Mouse (Mus musculus): ENCODE results near the gene Cdk6. TPM values are rescaled to one million over a fixed set of nuclear protein-coding genes. Genes with fewer than 3 reads are reported as not detected.
"Not testable (repeated sequence)": the region's sequence is repeated elsewhere in the genome, so short reads cannot be mapped to it uniquely, and the experiment has no call there.

Gene Cdk6
- polyA plus RNA-seq, 1 experiment, result 42.2 TPM

DNA sequence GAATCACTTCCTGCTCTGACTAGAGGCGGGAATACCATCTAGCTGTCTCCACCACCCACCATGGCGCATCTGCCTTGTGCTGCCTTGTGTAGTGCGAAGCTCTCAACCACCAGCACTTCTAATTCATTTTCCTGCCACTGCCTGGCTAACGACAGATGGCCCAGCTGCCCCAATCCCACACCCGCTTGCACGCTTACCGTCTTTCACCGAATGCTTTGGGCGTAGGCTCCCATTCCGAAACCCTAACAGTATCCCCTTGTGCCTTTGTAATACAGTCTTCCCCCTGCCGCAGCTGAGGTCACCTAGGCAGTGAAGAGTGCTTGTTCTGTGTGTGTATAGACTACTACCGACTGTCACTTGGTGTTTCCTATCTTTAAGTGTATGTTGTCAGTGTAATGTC is 180.5 kb downstream of the Cdk6 start:
- no peak for TF ChIP-seq CTCF (IDR thresholded peaks at IDR 0.05; ENCODE audit: borderline replicate concordance, control insufficient read depth, extremely low read depth, insufficient read depth, low read length, poor library complexity)
- no peak for TF ChIP-seq POLR2A (IDR thresholded peaks at IDR 0.05; ENCODE audit: control insufficient read depth, extremely low read depth, insufficient read depth, low read length, poor library complexity)
- no peak overlapping the region for H3K27ac ChIP-seq (ENCODE audit: control insufficient read depth, insufficient read depth, low read length)
- H3K36me3 ChIP-seq (ENCODE audit: control insufficient read depth, insufficient read depth, low read length), result peaks cover 14% of the 10 kb centered on the region; the same call in 1 of the 2 replicates
- no peak for DNase-seq
- H3K4me1 ChIP-seq (replicated peaks; ENCODE audit: control insufficient read depth, insufficient read depth, low read length), result no peaks in the 10 kb centered on the region
- H3K4me3 ChIP-seq (ENCODE audit: control insufficient read depth, insufficient read depth, low read length), result no peak overlapping the region
- 96% methylated on average over 12 of the region's 12 CpGs for WGBS
- no peaks in the 10 kb centered on the region for H3K27me3 ChIP-seq (ENCODE audit: control insufficient read depth, insufficient read depth, low read length)

DNA sequence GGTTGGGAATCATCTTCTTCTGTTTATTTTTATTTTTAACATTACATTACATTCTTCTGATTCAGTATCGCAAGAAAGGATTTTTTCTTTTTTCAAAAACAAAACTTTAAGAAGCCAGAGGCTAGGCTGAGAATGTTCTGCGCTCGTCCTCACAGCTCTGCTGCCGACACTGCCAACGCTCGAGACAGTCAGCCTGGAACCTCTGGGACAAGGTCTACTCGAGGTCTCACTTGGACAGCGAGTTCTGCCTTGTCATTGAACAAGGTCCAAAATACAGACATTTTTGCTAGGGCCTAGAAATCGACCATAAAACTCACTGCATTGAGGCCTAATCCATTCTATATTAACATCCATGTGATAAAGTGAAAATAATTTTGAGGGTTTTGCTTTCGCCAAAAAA is 181.5 kb downstream of the Cdk6 start:
- 94% methylated on average over 10 of the region's 10 CpGs for WGBS
- TF ChIP-seq CTCF (IDR thresholded peaks at IDR 0.05; ENCODE audit: borderline replicate concordance, control insufficient read depth, extremely low read depth, insufficient read depth, low read length, poor library complexity), result no peak
- no peak for TF ChIP-seq POLR2A (IDR thresholded peaks at IDR 0.05; ENCODE audit: control insufficient read depth, extremely low read depth, insufficient read depth, low read length, poor library complexity)

DNA sequence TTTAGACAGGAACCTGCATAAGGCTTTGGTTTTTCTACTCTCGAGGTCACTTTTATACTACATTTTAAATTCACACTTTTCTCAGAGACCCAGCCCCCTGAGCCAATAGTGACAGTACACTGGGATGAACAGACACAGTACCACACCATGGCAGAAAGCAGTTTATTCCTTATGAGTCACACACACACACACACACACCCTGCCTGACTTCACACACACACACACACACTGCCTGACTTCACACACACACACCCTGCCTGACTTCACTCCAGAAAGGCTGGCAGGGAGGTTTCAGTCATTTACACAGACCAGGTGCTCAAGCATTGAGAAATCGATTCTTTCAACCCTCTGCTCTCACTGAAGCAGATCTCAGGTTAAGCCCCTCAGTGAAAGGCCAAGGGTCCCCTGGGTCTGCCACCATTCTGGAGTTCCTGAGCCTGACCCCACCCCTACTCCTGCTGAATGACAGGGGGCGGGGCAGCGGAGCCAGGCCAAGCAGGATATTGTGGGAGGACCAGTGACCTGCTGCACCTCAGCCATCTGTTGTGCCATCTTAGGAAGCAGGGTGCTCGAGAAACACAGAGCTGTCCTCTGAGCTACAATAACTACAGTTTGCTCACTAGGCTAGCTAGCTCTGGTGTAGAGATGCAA is 185.9 kb downstream of the Cdk6 start:
- H3K36me3 ChIP-seq (ENCODE audit: control insufficient read depth, insufficient read depth, low read length), result no peaks in the 10 kb centered on the region; the same call in 1 of the 2 replicates
- H3K27me3 ChIP-seq (ENCODE audit: control insufficient read depth, insufficient read depth, low read length), result no peaks in the 10 kb centered on the region
- H3K4me3 ChIP-seq (ENCODE audit: control insufficient read depth, insufficient read depth, low read length), result no peak overlapping the region
- no peak overlapping the region for H3K27ac ChIP-seq (ENCODE audit: control insufficient read depth, insufficient read depth, low read length)
- no peak for DNase-seq
- 86% methylated on average over 5 of the region's 5 CpGs for whole genome bisulfite sequencing
- no peaks in the 10 kb centered on the region for H3K4me1 ChIP-seq (replicated peaks; ENCODE audit: control insufficient read depth, insufficient read depth, low read length)
- TF ChIP-seq CTCF (IDR thresholded peaks at IDR 0.05; ENCODE audit: borderline replicate concordance, control insufficient read depth, extremely low read depth, insufficient read depth, low read length, poor library complexity) (no peak), POLR2A (IDR thresholded peaks at IDR 0.05; ENCODE audit: control insufficient read depth, extremely low read depth, insufficient read depth, low read length, poor library complexity) (no peak)

More for the DNA sequence above, 181.5 kb downstream of the Cdk6 start:
- no peak overlapping the region for H3K27ac ChIP-seq (ENCODE audit: control insufficient read depth, insufficient read depth, low read length)
- H3K4me1 ChIP-seq (replicated peaks; ENCODE audit: control insufficient read depth, insufficient read depth, low read length), result no peaks in the 10 kb centered on the region
- DNase-seq, result no peak
- peaks cover 14% of the 10 kb centered on the region; the same call in 1 of the 2 replicates for H3K36me3 ChIP-seq (ENCODE audit: control insufficient read depth, insufficient read depth, low read length)
- no peak overlapping the region for H3K4me3 ChIP-seq (ENCODE audit: control insufficient read depth, insufficient read depth, low read length)
- H3K27me3 ChIP-seq (ENCODE audit: control insufficient read depth, insufficient read depth, low read length), result no peaks in the 10 kb centered on the region

DNA sequence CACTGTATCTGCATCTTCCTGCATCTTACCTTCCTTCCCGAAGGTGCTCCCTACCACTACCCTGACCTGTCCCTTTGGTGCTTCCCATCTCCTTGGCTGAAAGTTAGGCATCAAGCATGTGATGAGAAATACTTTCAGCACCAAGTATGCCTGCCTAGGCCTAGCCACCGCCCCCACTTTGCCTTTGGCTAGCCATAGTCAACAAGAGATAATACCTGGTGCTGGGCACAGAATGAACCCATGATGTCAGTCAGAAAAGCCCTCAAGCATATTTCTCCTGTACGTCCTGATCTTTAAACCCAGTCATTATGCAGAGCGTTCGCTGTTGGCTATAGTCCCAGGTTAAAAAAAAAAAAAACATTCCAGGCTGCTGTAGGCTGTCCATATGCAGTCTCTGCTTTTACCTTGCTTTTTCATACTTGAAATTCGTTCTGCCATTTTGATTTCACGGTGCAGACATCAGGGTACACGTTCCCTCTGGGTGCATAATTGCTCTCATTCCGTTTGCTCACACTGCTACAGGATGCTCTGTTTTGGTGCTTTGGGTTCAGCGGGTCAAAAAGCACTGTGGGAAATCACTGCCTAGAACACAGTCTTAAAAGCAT is 188.4 kb downstream of the Cdk6 start:
- H3K27ac ChIP-seq (ENCODE audit: control insufficient read depth, insufficient read depth, low read length), result no peak overlapping the region
- no peaks in the 10 kb centered on the region for H3K4me1 ChIP-seq (replicated peaks; ENCODE audit: control insufficient read depth, insufficient read depth, low read length)
- no peak overlapping the region for H3K4me3 ChIP-seq (ENCODE audit: control insufficient read depth, insufficient read depth, low read length)
- no peaks in the 10 kb centered on the region for H3K36me3 ChIP-seq (ENCODE audit: control insufficient read depth, insufficient read depth, low read length)
- WGBS, result 96% methylated on average over 10 of the region's 10 CpGs
- TF ChIP-seq CTCF (IDR thresholded peaks at IDR 0.05; ENCODE audit: borderline replicate concordance, control insufficient read depth, extremely low read depth, insufficient read depth, low read length, poor library complexity), result no peak
- no peak for TF ChIP-seq POLR2A (IDR thresholded peaks at IDR 0.05; ENCODE audit: control insufficient read depth, extremely low read depth, insufficient read depth, low read length, poor library complexity)
- no peaks in the 10 kb centered on the region for H3K27me3 ChIP-seq (ENCODE audit: control insufficient read depth, insufficient read depth, low read length)
- DNase-seq, result no peak

DNA sequence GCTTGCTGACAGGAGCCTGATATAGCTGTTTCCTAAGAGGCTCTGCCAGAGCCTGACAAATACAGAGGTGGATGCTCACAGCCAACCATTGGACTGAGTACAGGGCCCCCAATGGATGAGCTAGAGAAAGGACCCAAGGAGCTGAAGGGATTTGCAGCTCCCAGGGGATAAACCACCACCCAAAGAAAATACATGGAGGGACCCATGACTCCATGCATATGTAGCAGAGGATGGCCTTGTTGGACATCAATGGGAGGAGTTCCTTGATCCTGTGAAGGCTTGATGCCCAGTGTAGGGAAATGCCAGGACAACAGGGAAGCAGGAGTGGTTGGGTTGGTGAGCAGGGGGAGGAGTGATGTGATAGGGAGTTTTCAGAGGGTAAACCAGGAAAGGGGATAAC is 190.8 kb downstream of the Cdk6 start:
- not testable (repeated sequence) for H3K27me3 ChIP-seq (ENCODE audit: control insufficient read depth, insufficient read depth, low read length); DNase-seq; H3K27ac ChIP-seq (ENCODE audit: control insufficient read depth, insufficient read depth, low read length); H3K4me3 ChIP-seq (ENCODE audit: control insufficient read depth, insufficient read depth, low read length); H3K4me1 ChIP-seq (replicated peaks; ENCODE audit: control insufficient read depth, insufficient read depth, low read length); H3K36me3 ChIP-seq (ENCODE audit: control insufficient read depth, insufficient read depth, low read length)

DNA sequence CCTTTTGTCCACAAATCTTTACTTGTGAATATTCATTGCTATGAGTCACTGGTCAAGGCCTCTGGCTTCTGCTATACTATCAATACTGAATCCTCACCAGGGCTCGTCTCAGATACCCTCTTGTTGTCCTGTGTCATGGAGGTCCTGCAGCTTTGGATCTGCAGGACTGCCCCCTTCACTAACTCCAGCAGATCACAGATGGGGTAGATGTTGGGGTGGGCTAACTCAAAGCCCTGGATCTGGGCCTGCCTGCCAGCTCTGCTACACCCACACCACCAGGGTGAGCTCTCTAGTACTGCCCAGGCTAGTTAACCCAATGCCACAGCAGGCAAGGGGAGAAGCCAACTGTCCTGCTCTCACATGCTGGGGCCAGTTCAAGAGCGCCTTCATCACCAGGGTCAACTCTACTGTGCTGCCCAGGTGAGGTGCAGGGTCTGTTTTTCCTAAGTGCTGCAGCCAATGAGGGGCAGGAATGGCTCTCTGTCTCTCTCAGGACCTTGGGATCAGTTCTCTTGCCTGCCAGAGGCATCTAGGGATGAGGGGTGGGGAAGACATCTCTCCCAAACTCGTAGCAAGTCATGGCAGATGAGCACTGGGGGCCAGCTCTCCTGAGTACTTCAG is 195.4 kb downstream of the Cdk6 start:
- H3K4me3 ChIP-seq (ENCODE audit: control insufficient read depth, insufficient read depth, low read length), result no peak overlapping the region

More for the DNA sequence above, 195.4 kb downstream of the Cdk6 start:
- Histone ChIP-seq H3K36me3 (ENCODE audit: control insufficient read depth, insufficient read depth, low read length) (no peaks in the 10 kb centered on the region), H3K4me1 (replicated peaks; ENCODE audit: control insufficient read depth, insufficient read depth, low read length) (no peaks in the 10 kb centered on the region), H3K27me3 (ENCODE audit: control insufficient read depth, insufficient read depth, low read length) (no peaks in the 10 kb centered on the region), H3K27ac (ENCODE audit: control insufficient read depth, insufficient read depth, low read length) (no peak overlapping the region)
- DNase-seq, result no peak
- TF ChIP-seq CTCF (IDR thresholded peaks at IDR 0.05; ENCODE audit: borderline replicate concordance, control insufficient read depth, extremely low read depth, insufficient read depth, low read length, poor library complexity) (no peak), POLR2A (IDR thresholded peaks at IDR 0.05; ENCODE audit: control insufficient read depth, extremely low read depth, insufficient read depth, low read length, poor library complexity) (no peak)
- WGBS, result 91% methylated on average over 3 of the region's 3 CpGs

Data from thymus, adult 2 months (tissue).